Mouse (Mus musculus): ENCODE results near the gene Vpreb1.
A peak's percentile ranks its signal among the peaks of the same experiment; 100 is the strongest.
"Not testable (repeated sequence)": the region's sequence is repeated elsewhere in the genome, so short reads cannot be mapped to it uniquely, and the experiment has no call there.

Gene Vpreb1

GRCm38 (mm10) chr16:16856054-16856453, 14.6 kb downstream of the Vpreb1 start:
- DNase-seq (ENCODE audit: low spot score in 2 of 2) = not testable (repeated sequence)

- no peak for DNase-seq (ENCODE audit: low spot score in 2 of 2)
These were observed 15.1 kb downstream of the Vpreb1 start for GRCm38 (mm10) chr16:16855541-16855940.

- peak; percentile 48 to 67 for DNase-seq (ENCODE audit: low spot score in 2 of 2)
These were observed 15.8 kb downstream of the Vpreb1 start for GRCm38 (mm10) chr16:16854836-16855235.

GRCm38 (mm10) chr16:16852411-16852810, 18.2 kb downstream of the Vpreb1 start:
- no peak for DNase-seq (ENCODE audit: low spot score in 2 of 2)

- no peak for DNase-seq (ENCODE audit: low spot score in 2 of 2)
These were observed 21.4 kb downstream of the Vpreb1 start for GRCm38 (mm10) chr16:16849196-16849595.

- DNase-seq (ENCODE audit: low spot score in 2 of 2) = no peak
These were observed 41.0 kb downstream of the Vpreb1 start for GRCm38 (mm10) chr16:16829671-16830070.

- peak; percentile 83 to 87 for DNase-seq (ENCODE audit: low spot score in 2 of 2)
These were observed 41.7 kb downstream of the Vpreb1 start, which contains the start of gene Spag6l for GRCm38 (mm10) chr16:16828757-16829615. Gene Spag6l (minus strand): TSS chr16:16829456.

- no peak for DNase-seq (ENCODE audit: low spot score in 2 of 2)
These were observed 44.4 kb downstream of the Vpreb1 start for GRCm38 (mm10) chr16:16826223-16826622.

- DNase-seq (ENCODE audit: low spot score in 2 of 2) = no peak
These were observed 45.2 kb downstream of the Vpreb1 start for GRCm38 (mm10) chr16:16825476-16825875.
